Mouse (Mus musculus): ENCODE data around the gene Gm20792. TPM values are rescaled to one million over a fixed set of nuclear protein-coding genes. Genes with fewer than 3 reads are reported as not detected.
"Not testable (repeated sequence)": the region's sequence is repeated elsewhere in the genome, so short reads cannot be mapped to it uniquely, and the experiment has no call there.

Gm20792 gene
- not detected in 2 replicates for polyA plus RNA-seq (2012; rRNA removed)

DNA sequence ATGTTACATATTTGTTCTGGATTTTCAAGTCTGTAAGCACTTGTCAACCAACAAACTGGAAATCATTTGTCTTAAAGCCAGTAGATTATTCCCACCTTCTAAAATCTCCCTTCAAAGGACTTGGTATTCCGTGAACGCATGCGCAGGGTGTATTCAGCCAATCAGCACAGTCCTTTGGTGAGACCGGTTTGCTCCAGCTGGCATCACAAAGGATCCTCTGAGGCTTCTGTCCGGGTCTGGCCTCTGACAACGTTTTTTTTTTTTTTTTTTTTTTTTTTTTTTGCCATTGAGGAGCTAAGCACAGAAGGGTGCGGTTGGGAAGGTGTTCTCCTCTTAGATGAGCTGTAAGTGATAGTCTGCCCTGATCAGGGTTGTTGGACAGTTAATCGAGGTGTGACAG is at the start of gene Gm20792:
Gm20792 (plus strand) TSS at position 301 of the 400 bp plus-strand sequence.
- not testable (repeated sequence) for H3K36me3 ChIP-seq (ENCODE audit: control insufficient read depth, insufficient read depth, low read length); H3K27ac ChIP-seq (ENCODE audit: control insufficient read depth, insufficient read depth, low read depth, low read length); H3K4me3 ChIP-seq (ENCODE audit: control insufficient read depth, low read depth, low read length); H3K4me1 ChIP-seq (ENCODE audit: control insufficient read depth, insufficient read depth, low read length); H3K27me3 ChIP-seq (ENCODE audit: control insufficient read depth, insufficient read depth, low read length)
